Mouse (Mus musculus) forebrain, postnatal 0 days (tissue): ENCODE measurements around the gene Smg9. TPM values are rescaled to one million over a fixed set of nuclear protein-coding genes. Genes with fewer than 3 reads are reported as not detected.

Experiments used
- ATAC-seq: fragments of 200-750 bp; cut with Nextera tagmentation; 2 replicates; pipeline ENCODE4 v1.8.0; 2017; ENCODE audit warnings: mild to moderate bottlenecking, moderate library complexity
- DNase-seq: peaks from one replicate; pipeline ENCODE4 v3.0.0-alpha.2; 2015
- H3K27ac ChIP-seq: fragments of 300-500 bp; sonication (generic); 2 replicates; pipeline ENCODE4 v1.5.1; 2014; ENCODE audit warnings: low read depth, mild to moderate bottlenecking, antibody characterized with exemption, low read length, moderate library complexity, mixed read lengths
- H3K27me3 ChIP-seq: fragments of 300-500 bp; sonication (generic); 2 replicates; pipeline ENCODE4 v1.6.1; 2014; ENCODE audit warnings: mild to moderate bottlenecking, low read length, mixed read lengths; ENCODE audit not compliant: insufficient read depth
- H3K36me3 ChIP-seq: fragments of 300-500 bp; sonication (generic); 2 replicates; pipeline ENCODE4 v1.6.1; 2014; ENCODE audit warnings: mild to moderate bottlenecking, moderate library complexity; ENCODE audit not compliant: insufficient read depth
- H3K4me1 ChIP-seq: fragments of 300-500 bp; sonication (generic); 2 replicates; pipeline ENCODE4 v1.6.1; 2014; ENCODE audit warnings: antibody characterized with exemption; ENCODE audit not compliant: insufficient read depth
- H3K4me2 ChIP-seq: fragments of 300-500 bp; sonication (generic); 2 replicates; pipeline ENCODE4 v1.6.1; 2014; ENCODE audit warnings: low read depth, mild to moderate bottlenecking, moderate library complexity
- H3K4me3 ChIP-seq: fragments of 300-500 bp; sonication (generic); 2 replicates; pipeline ENCODE4 v1.5.1; 2014; ENCODE audit warnings: low read depth, low read length, mixed read lengths
- H3K9ac ChIP-seq: fragments of 300-500 bp; sonication (generic); 2 replicates; pipeline ENCODE4 v1.6.1; 2014; ENCODE audit warnings: mild to moderate bottlenecking
- H3K9me3 ChIP-seq: fragments of 300-500 bp; sonication (generic); 2 replicates; pipeline ENCODE4 v1.6.1; 2016; ENCODE audit warnings: low read length
- CTCF ChIP-seq: sonication (generic); IDR thresholded peaks from 2 replicates; pipeline ENCODE4 v1.5.1; 2016; ENCODE audit warnings: antibody characterized with exemption, control low read depth, low read depth
- WGBS: fragments of 180-500 bp; shearing (Covaris S2); extraction: QIAGEN DNeasy Blood & Tissue Kit; methylation state at CpG from one replicate; pipeline ENCODE4 v1.1.7; 2014; 5-methylcytosine and 5-hydroxymethylcytosine counted together
- polyA plus RNA-seq: library from polyadenylated mRNA; unstranded; fragments of >200 nt; fragmentation: Nextera tagmentation; extraction: Ambion mirVana; gene quantifications from 2 replicates; pipeline ENCODE4 v1.2.1, GENCODE M21; 2015
- total RNA-seq: library from RNA; depleted of rRNA; stranded (reverse); fragments of >200 nt; gene quantifications from 2 replicates; pipeline ENCODE4 v1.2.3, GENCODE M21; 2014; rRNA removed

Gene Smg9
- total RNA-seq (23.9 and 31.8 TPM in 2 replicates), polyA plus RNA-seq (25.2 and 28.5 TPM in 2 replicates)

GRCm38 (mm10) chr7:24399256-24400081, at the start of gene Smg9:
Smg9 (plus strand) TSS chr7:24399619.
- Histone ChIP-seq H3K9me3 (no peaks in the 10 kb centered on the region), H3K9ac (peak within 1 kb of the TSS; percentile 65), H3K27me3 (no peaks in the 10 kb centered on the region), H3K4me3 (peak within 1 kb of the TSS; percentile 62), H3K4me1 (no peaks in the 10 kb centered on the region; the same call in 1 of the 2 replicates), H3K36me3 (peaks cover 9% of the 10 kb centered on the region), H3K27ac (peak within 1 kb of the TSS; percentile 98), H3K4me2 (peak within 1 kb of the TSS; percentile 45)
- ATAC-seq (peak; percentile 97), DNase-seq (peak; percentile 100)
- WGBS: 4% methylated on average over 63 of the region's 66 CpGs
- TF ChIP-seq CTCF: no peak

DNA sequence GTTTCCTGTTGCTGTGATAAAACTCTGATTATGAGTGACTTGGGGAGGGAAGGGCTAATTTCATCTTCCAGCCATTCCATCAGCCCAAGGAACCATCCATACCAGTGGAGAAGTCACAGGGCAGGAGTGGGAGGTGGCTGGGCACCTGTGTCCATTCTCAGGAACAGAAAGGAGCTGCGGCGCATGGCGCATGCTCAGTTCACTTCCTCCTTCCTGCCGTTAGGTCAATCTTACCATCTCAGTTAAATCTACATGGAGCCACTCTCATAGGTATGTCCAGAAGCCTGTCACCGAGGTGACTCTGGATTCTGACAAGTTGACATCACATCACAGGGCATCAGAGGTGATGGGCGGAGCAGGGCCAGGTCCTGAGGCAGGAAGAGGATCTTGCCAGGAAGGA, 43.8 kb upstream of the Smg9 start:
- TF ChIP-seq CTCF: no peak
- Histone ChIP-seq H3K36me3 (no peaks in the 10 kb centered on the region), H3K27me3 (no peaks in the 10 kb centered on the region), H3K4me1 (no peaks in the 10 kb centered on the region), H3K4me2 (no peak overlapping the region), H3K9ac (no peak overlapping the region), H3K4me3 (no peak overlapping the region), H3K9me3 (no peaks in the 10 kb centered on the region), H3K27ac (no peak overlapping the region)
- DNase-seq: no peak
- ATAC-seq: no peak
- WGBS: 88% methylated on average over 6 of the region's 6 CpGs

DNA sequence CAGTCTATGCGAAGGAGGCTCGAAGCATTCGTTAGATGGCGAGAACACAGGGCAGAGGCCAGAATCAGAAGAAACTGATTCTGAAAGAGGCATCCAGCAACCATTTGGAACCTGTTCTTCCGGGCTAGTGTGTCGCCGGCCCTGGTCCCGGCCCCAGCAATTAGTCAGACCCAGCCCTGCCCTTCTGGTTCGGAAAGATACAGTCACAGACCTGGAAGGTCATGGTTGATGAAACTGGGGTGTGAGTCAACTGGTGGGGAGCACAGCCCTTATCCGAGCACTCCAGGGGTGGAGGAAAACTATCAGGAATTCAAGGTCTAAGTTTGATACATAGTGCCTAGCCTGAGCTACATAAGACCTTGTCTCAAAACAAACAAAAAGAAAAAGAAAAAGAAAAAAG, 43.3 kb upstream of the Smg9 start:
- WGBS: 81% methylated on average over 10 of the region's 10 CpGs
- no peaks in the 10 kb centered on the region for H3K9me3 ChIP-seq
- ATAC-seq: no peak
- no peak for TF ChIP-seq CTCF
- DNase-seq: no peak
- no peak overlapping the region for H3K4me3 ChIP-seq
- no peaks in the 10 kb centered on the region for H3K36me3 ChIP-seq
- H3K27me3 ChIP-seq: no peaks in the 10 kb centered on the region
- no peak overlapping the region for H3K27ac ChIP-seq
- H3K9ac ChIP-seq: no peak overlapping the region
- H3K4me1 ChIP-seq: no peaks in the 10 kb centered on the region
- no peak overlapping the region for H3K4me2 ChIP-seq

DNA sequence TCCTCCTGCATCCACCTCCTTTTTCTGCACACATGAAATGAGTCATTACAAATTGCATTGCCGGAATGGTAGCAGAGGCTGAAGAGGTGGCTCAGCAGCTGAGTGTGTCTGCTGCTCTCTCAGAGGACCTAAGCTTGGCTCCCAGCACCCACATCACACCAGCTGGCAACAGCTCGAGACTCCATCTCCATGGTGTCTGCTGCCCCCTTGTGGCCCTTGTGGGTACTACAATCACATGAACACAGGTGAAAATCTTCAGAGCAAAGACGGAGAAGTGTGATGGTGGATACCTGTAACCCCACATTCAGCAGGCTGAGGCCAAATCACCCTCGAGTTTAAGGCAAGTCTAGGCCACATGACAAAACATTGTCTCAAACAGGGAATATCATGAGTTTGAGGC, 41.5 kb upstream of the Smg9 start:
- no peak overlapping the region for H3K4me3 ChIP-seq
- TF ChIP-seq CTCF: peak; percentile 54
- no peak overlapping the region for H3K27ac ChIP-seq
- WGBS: 50% methylated on average over 4 of the region's 4 CpGs
- no peak overlapping the region for H3K9ac ChIP-seq
- H3K4me2 ChIP-seq: no peak overlapping the region
- no peak for ATAC-seq
- H3K4me1 ChIP-seq: no peaks in the 10 kb centered on the region
- no peaks in the 10 kb centered on the region for H3K36me3 ChIP-seq
- DNase-seq: no peak
- no peaks in the 10 kb centered on the region for H3K27me3 ChIP-seq
- H3K9me3 ChIP-seq: no peaks in the 10 kb centered on the region

DNA sequence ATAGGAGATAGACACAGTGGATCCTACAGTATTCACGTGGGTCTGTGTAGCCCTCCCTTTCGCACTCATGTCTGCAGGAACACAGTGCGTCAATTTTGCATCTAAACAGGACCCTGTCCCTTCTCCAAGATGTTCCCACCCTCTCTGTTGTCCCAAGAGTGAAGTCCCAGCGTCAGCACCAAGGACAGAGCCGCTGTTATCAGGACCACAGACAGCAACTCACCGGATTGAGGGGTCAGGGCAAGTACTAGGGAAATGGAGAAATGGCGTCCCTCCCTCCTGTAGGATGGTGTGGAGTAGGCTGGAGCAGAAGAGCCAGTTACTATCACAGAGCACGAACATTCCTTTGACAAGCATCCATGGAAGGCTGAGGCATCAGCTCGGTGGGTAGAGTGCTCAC, 40.1 kb upstream of the Smg9 start:
- Histone ChIP-seq H3K9me3 (no peaks in the 10 kb centered on the region), H3K4me1 (no peaks in the 10 kb centered on the region), H3K4me3 (no peak overlapping the region), H3K36me3 (no peaks in the 10 kb centered on the region), H3K27me3 (no peaks in the 10 kb centered on the region), H3K27ac (no peak overlapping the region), H3K9ac (no peak overlapping the region), H3K4me2 (no peak overlapping the region)
- WGBS: 27% methylated on average over 9 of the region's 9 CpGs
- no peak for TF ChIP-seq CTCF
- ATAC-seq: no peak
- no peak for DNase-seq

- DNase-seq (no peak), ATAC-seq (no peak)
- Histone ChIP-seq H3K4me2 (no peak overlapping the region), H3K27me3 (no peaks in the 10 kb centered on the region), H3K9ac (no peak overlapping the region), H3K9me3 (no peaks in the 10 kb centered on the region), H3K27ac (no peak overlapping the region), H3K36me3 (no peaks in the 10 kb centered on the region), H3K4me1 (no peaks in the 10 kb centered on the region), H3K4me3 (no peak overlapping the region)
- peak; percentile 42 for TF ChIP-seq CTCF
- WGBS: 63% methylated on average over 4 of the region's 4 CpGs
Observed at GRCm38 (mm10) chr7:24361001-24361400, 38.4 kb upstream of the Smg9 start.

GRCm38 (mm10) chr7:24363228-24363627, 36.2 kb upstream of the Smg9 start:
- no peak overlapping the region for H3K4me2 ChIP-seq
- no peak overlapping the region for H3K9ac ChIP-seq
- no peaks in the 10 kb centered on the region for H3K27me3 ChIP-seq
- no peak for ATAC-seq
- H3K4me1 ChIP-seq: no peaks in the 10 kb centered on the region
- peak; percentile 61 for TF ChIP-seq CTCF
- DNase-seq: peak; percentile 44
- H3K36me3 ChIP-seq: no peaks in the 10 kb centered on the region
- no peak overlapping the region for H3K4me3 ChIP-seq
- no peaks in the 10 kb centered on the region for H3K9me3 ChIP-seq
- 26% methylated on average over 6 of the region's 7 CpGs for WGBS
- H3K27ac ChIP-seq: no peak overlapping the region
